Mouse (Mus musculus) lung, postnatal 0 days (tissue): ENCODE measurements around the gene Smagp. TPM values are rescaled to one million over a fixed set of nuclear protein-coding genes. Genes with fewer than 3 reads are reported as not detected.

Experiments used
- ATAC-seq: fragments of 200-750 bp; cut with Nextera tagmentation; 2 replicates; pipeline ENCODE4 v1.8.0; 2017; ENCODE audit warnings: moderate library complexity
- DNase-seq: peaks from one replicate; pipeline ENCODE4 v3.0.0-alpha.2; 2016; ENCODE audit warnings: low spot score
- H3K27ac ChIP-seq: fragments of 300-500 bp; sonication (generic); 2 replicates; pipeline ENCODE4 v1.5.1; 2014; ENCODE audit warnings: antibody characterized with exemption, mild to moderate bottlenecking, low read length, mixed read lengths
- H3K27me3 ChIP-seq: fragments of 300-500 bp; sonication (generic); replicated peaks from 2 replicates; pipeline ENCODE4 v1.6.1; 2014; ENCODE audit warnings: low read length, mixed read lengths; ENCODE audit not compliant: insufficient read depth
- H3K36me3 ChIP-seq: fragments of 300-500 bp; sonication (generic); 2 replicates; pipeline ENCODE4 v1.6.1; 2014; ENCODE audit warnings: low read length, mixed read lengths; ENCODE audit not compliant: insufficient read depth
- H3K4me1 ChIP-seq: fragments of 300-500 bp; sonication (generic); 2 replicates; pipeline ENCODE4 v1.6.1; 2014; ENCODE audit warnings: antibody characterized with exemption, low read depth, low read length, mixed read lengths; ENCODE audit not compliant: insufficient read depth
- H3K4me2 ChIP-seq: fragments of 300-500 bp; sonication (generic); replicated peaks from 2 replicates; pipeline ENCODE4 v1.6.1; 2014; ENCODE audit warnings: low read depth, mild to moderate bottlenecking, low read length, moderate library complexity, mixed read lengths
- H3K4me3 ChIP-seq: fragments of 300-500 bp; sonication (generic); 2 replicates; pipeline ENCODE4 v1.5.1; 2014; ENCODE audit warnings: low read depth, low read length
- H3K9ac ChIP-seq: fragments of 300-500 bp; sonication (generic); replicated peaks from 2 replicates; pipeline ENCODE4 v1.6.1; 2014; ENCODE audit warnings: low read depth, mild to moderate bottlenecking
- H3K9me3 ChIP-seq: fragments of 300-500 bp; sonication (generic); 2 replicates; pipeline ENCODE4 v1.6.1; 2016; ENCODE audit warnings: low read length, mixed read lengths
- CTCF ChIP-seq: IDR thresholded peaks from 2 replicates; pipeline ENCODE4 v1.5.1; 2016; ENCODE audit warnings: antibody characterized with exemption, mild to moderate bottlenecking
- EP300 ChIP-seq: IDR thresholded peaks from 2 replicates; pipeline ENCODE4 v1.6.1; 2016; ENCODE audit warnings: antibody characterized with exemption, mild to moderate bottlenecking, control low read depth
- WGBS: fragments of 180-500 bp; shearing (Covaris S2); extraction: QIAGEN DNeasy Blood & Tissue Kit; methylation state at CpG from one replicate; pipeline ENCODE4 v1.1.7; 2014; 5-methylcytosine and 5-hydroxymethylcytosine counted together
- polyA plus RNA-seq: library from polyadenylated mRNA; unstranded; fragments of >200 nt; fragmentation: Nextera tagmentation; extraction: Ambion mirVana; gene quantifications from 2 replicates; pipeline ENCODE4 v1.2.1, GENCODE M21; 2015

Smagp gene
- polyA plus RNA-seq, 1 experiment from 2014 or later, result 71.8 TPM

DNA sequence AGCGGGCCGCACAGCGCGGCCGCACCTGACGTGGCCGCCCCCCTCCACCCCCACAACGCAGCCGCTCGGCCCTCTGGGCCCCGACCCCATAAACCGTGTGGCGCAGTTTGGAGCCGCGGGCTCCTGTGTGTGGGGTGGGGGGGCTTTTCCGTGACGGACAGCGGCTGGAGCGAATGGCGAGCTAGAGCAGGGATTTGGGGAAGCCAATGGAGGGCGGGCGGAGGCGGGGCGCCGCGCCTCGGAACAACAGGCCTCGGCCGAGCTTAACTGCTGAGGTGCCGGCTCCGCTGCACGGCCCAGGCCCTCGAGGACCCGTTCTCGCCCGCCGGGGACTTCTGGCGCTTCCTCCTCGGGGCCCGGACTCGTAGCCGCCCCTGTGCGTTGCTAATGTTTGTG is 20.9 kb downstream of the Smagp start:
- peak; percentile 93 for DNase-seq
- Histone ChIP-seq H3K4me2 (peak overlapping the region; percentile 58), H3K9ac (peak overlapping the region; percentile 98), H3K27me3 (no peaks in the 10 kb centered on the region), H3K4me1 (peaks cover 7% of the 10 kb centered on the region; the same call in 1 of the 2 replicates), H3K36me3 (peaks cover 27% of the 10 kb centered on the region; the same call in 1 of the 2 replicates), H3K4me3 (peak overlapping the region; percentile 97), H3K9me3 (no peaks in the 10 kb centered on the region), H3K27ac (peak overlapping the region; percentile 100)
- ATAC-seq, result peak; percentile 83
- TF ChIP-seq EP300 (no peak), CTCF (no peak)
- WGBS, result under 1% methylated on average over 25 of the region's 43 CpGs

DNA sequence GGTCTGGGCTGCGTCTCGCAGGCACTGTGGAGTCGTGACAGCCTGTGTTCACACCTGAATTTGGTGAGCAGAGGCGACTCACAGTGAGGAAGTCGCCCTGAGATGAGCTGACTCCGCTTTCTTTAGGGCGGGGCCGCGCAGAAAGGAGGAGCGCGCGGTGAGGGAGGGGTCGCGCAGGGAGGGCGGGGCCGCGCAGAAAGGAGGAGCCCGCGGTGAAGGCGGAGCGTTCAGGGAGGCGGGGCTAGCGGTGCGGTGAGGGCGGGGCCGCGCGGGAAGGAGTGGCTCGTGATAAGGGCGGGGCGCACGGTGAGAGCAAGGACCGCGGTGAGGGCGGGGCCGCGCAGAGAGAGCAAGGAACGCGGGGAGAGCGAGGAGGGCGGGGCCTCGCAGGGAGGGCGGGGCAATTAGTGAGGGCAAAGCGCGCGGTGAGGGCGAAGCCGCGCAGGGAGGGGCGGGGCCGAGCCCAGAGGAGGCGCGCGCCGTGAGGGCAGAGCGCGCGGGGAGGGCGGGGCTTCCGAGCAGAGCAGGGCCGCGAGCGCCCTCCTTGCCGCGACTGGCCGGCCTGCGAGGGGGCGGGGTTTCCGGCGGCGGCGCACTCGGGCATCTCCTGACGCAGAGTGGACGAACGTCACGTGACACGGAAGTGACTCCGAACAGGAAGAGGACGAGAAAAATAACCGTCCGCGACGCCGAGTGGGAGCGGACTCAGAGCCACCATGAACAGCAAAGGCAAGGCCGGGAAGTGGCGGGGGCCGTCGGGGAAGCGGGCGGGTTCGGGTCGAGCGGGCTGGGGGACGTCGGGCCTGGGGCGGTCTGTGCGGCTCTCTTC is 21.5 kb downstream of the Smagp start, which contains the start of gene Dazap2:
Gene Dazap2 (plus strand): TSS at position 354 of the 829 bp plus-strand sequence.
- Histone ChIP-seq H3K27ac (peak within 1 kb of the TSS; percentile 100), H3K27me3 (no peaks in the 10 kb centered on the region), H3K4me3 (peak within 1 kb of the TSS; percentile 97), H3K9ac (peak within 1 kb of the TSS; percentile 98), H3K36me3 (peaks cover 21% of the 10 kb centered on the region; the same call in 1 of the 2 replicates), H3K9me3 (no peaks in the 10 kb centered on the region), H3K4me1 (peaks cover 7% of the 10 kb centered on the region; the same call in 1 of the 2 replicates), H3K4me2 (peak within 1 kb of the TSS; percentile 69)
- 1% methylated on average over 52 of the region's 99 CpGs for WGBS
- TF ChIP-seq EP300, result no peak
- peak; percentile 49 for TF ChIP-seq CTCF
- peak; percentile 88 for ATAC-seq
- peak; percentile 99 for DNase-seq

DNA sequence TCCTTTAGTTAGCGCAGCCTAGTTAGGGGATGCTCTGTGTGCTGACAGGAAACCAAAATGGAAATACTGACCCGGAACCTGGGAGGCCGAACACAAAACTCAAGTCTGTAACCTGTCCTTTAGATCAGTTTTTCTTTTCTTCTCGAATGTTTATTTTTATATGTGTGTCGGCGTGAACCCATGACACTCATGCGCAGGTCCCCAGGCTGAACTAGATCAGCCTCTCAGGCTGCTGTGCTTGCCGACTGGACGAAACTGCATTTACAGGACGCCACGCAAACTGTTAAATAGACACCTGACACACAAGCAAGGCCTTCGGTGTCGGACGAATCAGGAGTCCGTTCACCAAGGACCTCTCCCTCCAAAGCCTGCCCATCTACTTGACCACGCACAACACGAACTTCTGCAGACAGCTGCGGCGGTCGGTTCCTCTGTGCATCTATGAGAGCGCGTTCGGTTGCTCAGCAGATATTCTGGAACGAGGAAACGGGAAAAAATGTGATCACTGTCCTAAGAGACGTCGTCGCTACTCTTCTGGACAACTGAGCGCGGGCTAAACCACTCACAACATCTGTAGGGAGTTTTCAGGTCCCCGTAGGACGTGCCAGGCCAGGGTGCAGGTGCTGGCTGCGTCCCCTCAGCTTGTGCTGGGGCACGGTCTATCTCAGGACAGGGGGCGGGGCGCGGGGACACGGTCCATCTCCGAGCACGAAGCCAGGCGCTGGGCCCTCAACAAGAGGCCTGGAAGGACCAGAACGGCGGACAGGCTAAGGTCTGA is 22.3 kb downstream of the Smagp start:
- no peaks in the 10 kb centered on the region for H3K9me3 ChIP-seq

DNA sequence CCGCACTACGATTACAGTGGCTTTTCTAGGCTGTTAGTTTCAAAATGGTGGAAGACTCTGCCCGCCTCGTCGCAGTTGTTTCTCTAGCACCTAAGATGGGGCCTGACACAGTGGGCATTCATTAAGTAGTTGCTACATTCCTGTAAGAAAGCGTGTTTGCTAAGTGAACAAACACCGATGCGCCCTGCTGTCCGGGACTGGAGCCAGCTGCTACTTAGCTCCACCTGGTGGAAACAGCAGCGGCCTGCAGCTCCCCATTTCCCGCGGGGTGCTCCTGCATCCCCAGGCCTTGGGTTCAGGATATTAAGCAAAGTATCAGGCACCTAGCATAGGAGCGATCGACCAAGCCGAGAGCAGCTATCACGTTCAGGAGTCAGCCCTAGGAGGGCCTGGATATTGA is 23.2 kb downstream of the Smagp start:
- DNase-seq, result peak; percentile 88
- no peaks in the 10 kb centered on the region for H3K9me3 ChIP-seq
- H3K27me3 ChIP-seq, result no peaks in the 10 kb centered on the region
- TF ChIP-seq CTCF (peak; percentile 93), EP300 (no peak)
- H3K27ac ChIP-seq, result no peak overlapping the region
- peaks cover 7% of the 10 kb centered on the region; the same call in 1 of the 2 replicates for H3K4me1 ChIP-seq
- no peak overlapping the region for H3K9ac ChIP-seq
- H3K4me3 ChIP-seq, result peak overlapping the region; percentile 17
- H3K4me2 ChIP-seq, result peak overlapping the region; percentile 48
- no peak for ATAC-seq
- peaks cover 12% of the 10 kb centered on the region; the same call in 1 of the 2 replicates for H3K36me3 ChIP-seq
- 6% methylated on average over 16 of the region's 16 CpGs for WGBS

More for the DNA sequence above, 22.3 kb downstream of the Smagp start:
- no peak for DNase-seq
- peak overlapping the region; percentile 97 for H3K4me3 ChIP-seq
- H3K27me3 ChIP-seq, result no peaks in the 10 kb centered on the region
- peaks cover 7% of the 10 kb centered on the region; the same call in 1 of the 2 replicates for H3K4me1 ChIP-seq
- TF ChIP-seq EP300 (no peak; the same call in 1 of the 2 replicates), CTCF (0 out of 2 replicates have a peak, but pooled peaks have one; percentile 10)
- peak overlapping the region; percentile 100 for H3K27ac ChIP-seq
- WGBS, result 9% methylated on average over 43 of the region's 43 CpGs
- H3K4me2 ChIP-seq, result peak overlapping the region; percentile 69
- peak; percentile 15 for ATAC-seq
- H3K36me3 ChIP-seq, result peaks cover 16% of the 10 kb centered on the region; the same call in 1 of the 2 replicates
- H3K9ac ChIP-seq, result peak overlapping the region; percentile 37

DNA sequence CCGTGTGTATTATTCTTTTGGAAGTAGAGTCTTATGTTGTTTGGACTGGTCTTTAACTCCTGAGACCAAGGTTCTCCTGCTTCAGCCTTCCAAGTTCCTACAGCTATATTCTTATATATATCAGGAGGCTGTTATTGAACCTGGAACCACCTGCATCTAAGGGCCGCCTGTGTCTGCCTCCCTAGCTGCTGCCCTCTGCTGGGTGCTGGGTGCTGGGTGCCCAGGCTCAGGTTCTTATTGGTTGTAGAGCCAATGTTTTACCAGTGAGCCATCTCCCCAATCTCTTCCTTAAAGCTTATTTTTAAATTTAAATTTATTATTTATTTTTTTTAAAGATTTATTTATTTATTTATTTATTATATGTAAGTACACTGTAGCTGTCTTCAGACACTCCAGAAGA is 24.3 kb downstream of the Smagp start:
- Histone ChIP-seq H3K9me3 (no peaks in the 10 kb centered on the region), H3K27me3 (no peaks in the 10 kb centered on the region), H3K4me1 (peaks cover 7% of the 10 kb centered on the region; the same call in 1 of the 2 replicates), H3K27ac (no peak overlapping the region), H3K4me2 (no peak overlapping the region), H3K36me3 (0 out of 2 replicates have a peak, but pooled peaks cover under 1% of the 10 kb centered on the region), H3K4me3 (no peak overlapping the region), H3K9ac (no peak overlapping the region)
- TF ChIP-seq CTCF, result peak; percentile 57
- no peak for TF ChIP-seq EP300
- DNase-seq (peak; percentile 45), ATAC-seq (no peak)
- 54% methylated on average over 2 of the region's 2 CpGs for WGBS

DNA sequence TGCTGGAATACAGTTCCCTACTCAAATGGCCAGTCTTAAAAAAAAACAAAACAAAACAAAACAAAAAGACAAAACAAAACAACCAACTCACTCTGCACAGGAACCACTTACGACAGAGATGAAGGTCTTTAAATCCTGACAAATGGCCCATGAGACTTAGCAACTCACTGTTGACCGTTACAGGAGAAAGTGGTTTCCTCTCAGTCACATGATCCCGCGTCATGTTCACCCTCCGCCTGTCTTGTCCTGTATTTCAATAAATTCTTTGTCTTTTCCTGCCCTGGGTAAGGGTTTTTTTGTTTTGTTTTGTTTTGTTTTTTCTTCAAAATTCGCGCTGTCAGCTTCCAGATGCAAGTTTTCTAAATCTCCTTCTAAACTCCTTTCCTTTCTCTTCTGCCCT is 24.8 kb downstream of the Smagp start:
- no peak for TF ChIP-seq EP300
- no peak for TF ChIP-seq CTCF
- Histone ChIP-seq H3K9ac (no peak overlapping the region), H3K4me1 (peaks cover 7% of the 10 kb centered on the region; the same call in 1 of the 2 replicates), H3K27ac (no peak overlapping the region), H3K36me3 (no peaks in the 10 kb centered on the region), H3K4me2 (no peak overlapping the region), H3K27me3 (no peaks in the 10 kb centered on the region), H3K4me3 (no peak overlapping the region), H3K9me3 (no peaks in the 10 kb centered on the region)
- 64% methylated on average over 7 of the region's 7 CpGs for WGBS
- DNase-seq, result no peak
- no peak for ATAC-seq
